Mouse (Mus musculus) layer of hippocampus, adult 8-10 months (tissue): Measurements from ENCODE around the gene Kcnf1. TPM values are rescaled to one million over a fixed set of nuclear protein-coding genes. Genes with fewer than 3 reads are reported as not detected.
A peak's percentile ranks its signal among the peaks of the same experiment; 100 is the strongest.

ENCODE experiments used
- DNase-seq, 2 experiments: peaks; one replicate each; pipeline ENCODE4 v3.0.0; 2022; ENCODE audit warnings: low spot score in 2 of 2
- total RNA-seq, 4 experiments: library from RNA; stranded (reverse); gene quantifications; 2 replicates each; pipeline ENCODE4 v1.2.4; 2022

Kcnf1 gene
- 10 to 100 TPM; 34.5 to 49.7 (median 42.7) TPM for total RNA-seq

GRCm38 (mm10) chr12:17176757-17177092, at the start of gene Kcnf1:
Kcnf1 (minus strand) TSS chr12:17176888.
- no peak for DNase-seq

DNA sequence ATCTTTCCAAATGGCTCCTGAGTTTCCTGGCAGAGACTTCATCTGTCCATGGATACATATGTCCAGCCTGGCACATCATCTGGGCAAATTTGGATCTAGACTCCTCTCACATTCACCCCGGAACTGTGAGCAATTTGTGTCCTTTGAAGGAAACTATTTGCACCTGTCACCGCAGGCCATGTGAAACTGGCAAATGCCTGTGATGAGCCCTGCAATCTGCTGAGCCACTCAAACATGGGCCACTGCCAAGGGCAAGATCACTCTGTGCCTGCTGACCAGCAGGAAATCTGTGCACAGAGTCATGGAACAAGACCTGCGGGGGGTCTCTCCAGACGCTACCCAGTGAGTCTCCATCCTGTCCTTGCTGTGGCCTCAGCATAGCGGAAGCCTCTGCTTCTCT, 48.3 kb upstream of the Kcnf1 start:
- DNase-seq: no peak

DNA sequence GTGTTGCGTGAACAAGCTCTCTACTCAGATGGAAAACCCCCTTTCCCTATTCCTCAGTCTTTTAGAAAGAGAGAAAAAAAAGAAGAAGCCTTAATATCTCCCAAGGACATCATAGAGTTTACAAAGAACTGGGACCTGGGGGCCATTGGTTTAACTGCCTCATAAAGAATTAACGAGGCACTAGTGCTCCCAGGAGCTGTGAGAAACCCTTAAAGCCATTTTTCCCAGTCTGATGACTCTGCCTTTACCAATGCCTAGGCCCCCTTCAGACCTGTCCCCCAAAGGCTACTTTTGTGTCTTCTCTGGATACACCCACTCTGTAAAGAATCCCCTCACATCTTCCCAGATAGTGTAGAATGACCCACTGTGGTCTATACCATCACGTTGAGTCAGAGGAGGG, 46.4 kb upstream of the Kcnf1 start:
- DNase-seq: no peak

GRCm38 (mm10) chr12:17221891-17222428, 45.3 kb upstream of the Kcnf1 start:
- no peak for DNase-seq

GRCm38 (mm10) chr12:17220631-17221030, 43.9 kb upstream of the Kcnf1 start:
- DNase-seq: no peak

- DNase-seq: no peak
These were observed 42.4 kb upstream of the Kcnf1 start for GRCm38 (mm10) chr12:17219107-17219506.

DNA sequence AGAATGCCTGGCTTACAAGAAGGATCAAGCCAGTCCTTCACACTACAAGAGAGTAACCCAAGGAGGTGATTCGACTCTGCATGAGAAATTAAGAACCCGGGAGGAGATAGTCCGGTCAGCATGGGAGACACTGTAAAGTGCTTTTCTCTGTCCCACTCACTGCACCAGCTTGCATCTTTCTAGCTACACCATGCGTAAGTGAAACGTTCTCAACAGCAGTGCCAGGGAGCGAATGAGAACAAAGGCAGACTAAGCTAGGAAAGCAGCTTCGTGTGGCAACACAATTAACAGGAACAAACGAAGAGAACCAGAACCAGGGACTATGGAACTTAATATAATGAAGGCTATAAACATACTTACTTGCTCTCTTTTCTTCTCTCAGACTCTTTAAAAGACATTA, 41.7 kb upstream of the Kcnf1 start:
- DNase-seq: no peak

DNA sequence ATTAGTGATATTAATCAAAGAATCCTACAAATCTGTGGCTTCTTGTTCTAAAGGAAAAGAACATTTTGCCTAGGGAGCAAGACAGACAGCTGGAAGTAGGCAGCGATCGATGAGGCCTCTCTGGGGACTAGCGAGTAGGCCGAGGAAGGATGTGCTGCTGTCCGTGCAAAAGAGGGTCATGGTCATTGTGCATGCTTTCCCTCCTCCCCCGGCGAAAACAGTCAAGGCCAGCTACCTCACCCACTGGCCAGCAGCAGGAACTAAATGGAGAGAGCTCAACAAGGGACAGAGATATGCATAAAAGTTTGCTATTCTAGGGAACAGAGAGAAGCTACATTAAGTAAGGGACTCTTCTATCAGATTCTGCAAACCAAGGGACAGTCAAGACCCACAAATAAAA, 39.1 kb upstream of the Kcnf1 start:
- DNase-seq: no peak

DNA sequence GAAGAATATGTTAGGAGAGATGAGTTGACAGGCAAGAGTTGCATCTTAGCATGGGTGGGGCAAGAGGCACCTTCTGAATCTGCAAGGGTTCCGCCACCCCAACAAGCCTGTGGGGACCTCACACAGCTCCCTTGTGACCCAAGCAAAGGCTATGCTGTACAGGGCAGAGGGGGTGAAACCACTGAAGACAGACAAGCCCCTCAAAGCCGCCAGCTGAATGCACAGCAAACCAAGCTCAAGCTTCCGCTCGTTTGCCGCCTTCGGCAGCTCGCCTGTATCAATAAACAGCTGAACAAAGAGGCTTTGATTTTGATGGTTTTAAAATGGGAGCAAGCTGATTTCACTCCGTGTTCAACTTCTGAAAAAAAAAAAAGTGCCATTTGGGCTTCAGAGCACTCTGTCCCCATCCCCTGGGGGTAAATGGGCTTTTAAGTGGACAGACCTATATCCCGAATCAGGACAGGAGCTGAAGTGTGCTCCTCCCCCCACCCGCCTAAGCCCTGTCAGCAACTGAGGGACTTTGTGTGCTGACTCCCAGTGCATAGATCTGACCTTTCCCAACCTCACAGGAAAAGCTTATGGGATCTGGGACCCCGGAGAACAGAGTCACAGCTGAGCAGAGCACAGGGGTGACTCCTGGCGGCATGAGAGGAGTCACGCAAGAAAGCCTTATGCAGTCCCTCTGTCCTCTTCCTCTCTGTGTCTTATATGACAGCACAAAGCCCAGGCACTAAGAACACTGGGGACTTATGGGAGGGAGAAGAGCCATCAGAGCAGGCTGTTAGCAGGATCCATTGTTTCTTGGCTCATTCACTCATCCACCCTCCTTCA, 26.0 kb upstream of the Kcnf1 start:
- DNase-seq: no peak

GRCm38 (mm10) chr12:17198621-17199020, 21.9 kb upstream of the Kcnf1 start:
- no peak for DNase-seq

GRCm38 (mm10) chr12:17194140-17194539, 17.5 kb upstream of the Kcnf1 start:
- no peak for DNase-seq

GRCm38 (mm10) chr12:17193311-17193710, 16.6 kb upstream of the Kcnf1 start:
- no peak for DNase-seq

DNA sequence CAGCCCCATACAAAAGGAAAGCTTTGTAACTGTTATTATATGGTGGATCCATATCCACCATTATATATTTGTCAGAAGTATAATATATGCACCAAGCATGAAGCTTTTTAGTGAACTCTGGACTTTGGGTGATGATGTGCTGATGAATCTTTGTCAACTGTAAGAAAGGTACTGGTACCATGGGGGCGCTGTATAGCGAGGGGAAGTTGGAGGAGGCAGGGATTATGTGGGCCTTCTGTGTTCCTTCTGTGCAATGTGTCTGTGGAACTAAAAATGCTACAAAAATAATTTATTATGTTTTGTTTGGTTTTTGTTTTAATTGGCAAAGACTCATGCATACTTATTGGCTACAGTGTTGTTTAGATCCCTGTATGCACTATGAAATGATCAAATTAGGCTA, 16.2 kb upstream of the Kcnf1 start:
- DNase-seq: no peak

GRCm38 (mm10) chr12:17184303-17184775, 7.7 kb upstream of the Kcnf1 start:
- no peak for DNase-seq

DNA sequence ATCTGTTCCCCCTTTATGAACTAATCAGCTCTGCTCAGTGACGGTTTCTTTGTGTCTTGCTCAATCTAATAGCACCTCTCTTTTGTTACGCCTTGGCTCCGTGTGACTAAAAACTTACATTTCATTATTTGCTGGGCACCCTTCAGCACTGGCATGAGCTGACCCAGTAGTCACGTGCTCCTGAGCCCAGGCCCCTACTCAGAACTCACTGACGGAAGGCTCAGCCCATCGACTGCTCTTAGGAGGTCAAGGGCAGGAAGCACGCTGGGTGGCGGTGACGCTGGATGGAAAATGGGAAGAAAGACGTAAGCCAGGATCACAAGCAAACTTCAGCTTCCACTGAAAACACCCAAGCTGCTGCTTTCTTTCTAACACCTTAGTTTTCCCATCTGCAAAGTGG, 7.1 kb upstream of the Kcnf1 start:
- no peak for DNase-seq

GRCm38 (mm10) chr12:17176041-17176756, 489 bp downstream of the Kcnf1 start:
- peak in 1 of 2 experiments; percentile 71 for DNase-seq

DNA sequence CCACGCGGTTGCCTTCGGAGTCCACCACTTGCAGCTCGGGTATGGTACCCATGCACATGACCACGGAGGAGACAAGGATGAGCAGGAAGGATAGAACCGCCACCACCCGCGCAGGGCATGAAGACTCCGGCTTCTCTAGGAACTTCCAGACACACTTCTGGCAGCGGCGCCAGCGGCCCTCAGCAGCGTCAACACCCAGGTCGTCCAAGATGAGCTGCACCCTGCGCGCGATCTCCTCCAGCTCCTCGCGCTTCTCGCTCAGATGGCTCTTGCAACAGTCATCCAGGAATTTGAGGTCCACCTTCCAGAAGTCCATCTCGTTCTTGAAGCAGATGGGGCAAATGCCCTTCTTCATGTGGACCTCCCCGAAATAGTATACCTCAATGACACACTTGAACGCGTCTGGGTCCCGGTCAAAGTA, 1.1 kb downstream of the Kcnf1 start:
- DNase-seq: no peak

- no peak for DNase-seq
These were observed 1.6 kb downstream of the Kcnf1 start for GRCm38 (mm10) chr12:17175124-17175523.

DNA sequence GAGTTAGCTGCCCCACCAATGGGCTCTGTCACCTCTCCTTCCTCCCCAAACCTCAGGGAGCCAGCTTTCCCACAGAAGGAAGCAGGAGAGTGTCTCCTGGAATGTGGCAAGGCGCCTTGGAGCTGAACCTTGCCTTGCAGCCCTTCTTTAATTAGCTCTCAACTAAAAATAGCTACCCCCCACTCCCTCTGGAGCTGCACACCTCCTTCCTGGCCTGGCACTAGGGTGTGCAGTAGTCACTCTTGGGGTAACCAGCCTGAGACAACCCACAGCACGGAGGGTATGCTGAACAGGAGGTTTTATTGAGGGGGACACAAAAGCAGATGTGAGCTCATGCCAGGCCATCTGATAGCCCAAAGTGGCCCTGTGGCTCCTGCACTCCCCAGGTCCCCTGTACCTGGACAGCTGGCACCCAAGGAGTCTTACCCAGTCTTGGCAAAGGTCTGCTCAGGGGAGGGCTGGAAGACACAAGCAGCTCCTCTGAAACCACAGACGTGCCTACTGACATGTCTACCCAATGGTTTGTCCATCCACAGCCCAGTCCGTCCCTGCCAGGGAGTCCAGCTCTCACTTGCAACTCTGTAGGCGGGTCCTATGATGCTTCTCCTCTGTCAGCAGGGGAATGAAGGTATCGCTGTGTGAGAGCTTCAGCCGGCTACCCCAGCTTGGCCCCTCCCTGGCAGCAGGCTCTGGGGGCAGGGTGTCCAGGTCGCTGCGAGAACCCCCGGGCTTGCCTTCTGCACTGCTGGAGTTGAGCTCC, 2.4 kb downstream of the Kcnf1 start:
- no peak for DNase-seq

- DNase-seq: peak in 1 of 2 experiments; percentile 49
These were observed 6.3 kb downstream of the Kcnf1 start for GRCm38 (mm10) chr12:17170406-17170805.

DNA sequence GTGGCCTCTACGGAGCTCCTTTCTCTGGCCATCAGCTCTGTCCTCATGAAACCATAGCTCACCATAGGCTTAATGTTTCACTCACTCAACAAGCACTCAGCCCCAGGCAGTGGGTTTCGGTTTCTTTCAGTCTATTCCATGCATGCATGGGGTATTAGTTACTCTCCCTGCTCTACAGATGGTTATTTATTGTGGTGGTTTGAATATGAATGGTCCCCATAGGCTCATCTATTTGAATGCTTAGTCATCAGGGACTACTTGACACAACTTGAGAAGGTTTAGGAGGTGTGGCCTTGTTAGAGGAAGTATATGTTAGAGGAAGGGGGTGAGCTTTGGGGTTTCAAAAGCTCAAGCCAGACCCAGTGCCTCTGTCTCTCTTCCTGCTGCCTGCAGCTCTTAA, 10.6 kb downstream of the Kcnf1 start:
- no peak for DNase-seq

DNA sequence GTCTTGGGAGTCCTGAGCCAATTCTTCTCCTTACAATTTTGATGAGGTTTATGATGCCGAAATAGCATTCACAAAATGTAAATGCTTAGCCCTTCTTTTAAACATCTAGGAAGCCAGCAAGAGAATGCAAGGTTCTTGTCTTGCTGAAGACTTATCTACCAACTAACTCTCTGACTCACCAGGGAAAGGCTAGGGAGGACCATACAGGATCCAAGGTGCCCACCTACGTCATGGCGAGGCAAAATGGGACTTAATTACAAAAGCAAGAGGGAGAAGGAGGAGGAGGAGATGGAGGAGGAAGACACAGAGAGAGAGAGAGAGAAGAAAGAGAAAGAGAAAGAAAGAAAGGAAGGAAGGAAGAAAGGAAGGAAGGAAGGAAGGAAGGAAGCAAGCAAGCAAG, 12.7 kb downstream of the Kcnf1 start:
- DNase-seq: no peak
